In genomic region chr5:146479564-146479963, GRCm38 (mm10) we compare ENCODE assay signal across 13 mouse cellular contexts. TPM values are rescaled to one million over a fixed set of nuclear protein-coding genes. Genes with fewer than 3 reads are reported as not detected.
DNase-seq lines count a peak whose midpoint lies in the region; TF ChIP-seq lines count a peak whose summit lies in the region.
"Not testable (repeated sequence)": the region's sequence is repeated elsewhere in the genome, so short reads cannot be mapped to it uniquely, and the experiment has no call there.
"Had no signal": no experiment of that assay in that cellular context is flagged by ENCODE, and none has a peak within 500 bp of the region (broad histone marks: within the 10 kb centered on the region; RNA-seq: fewer than 3 reads in every experiment).

No protein-coding gene starts in this region.

- intact Hi-C loops in heart, adult 2 months (cut with DNase I) = loop anchor here (5.0 kb wide), 1 partner anchor 147 kb away; no protein-coding TSS in a partner anchor
- intact Hi-C loops in left cerebral cortex, adult 2 months (cut with DNase I) = loop anchor here (10.0 kb wide), 1 partner anchor 285 kb away; no protein-coding TSS in a partner anchor

- WGBS in heart, adult 2 months = 2% methylated on average over 4 of the region's 4 CpGs

- H3K79me2 ChIP-seq in heart, adult 2 months (replicated peaks; ENCODE audit: control insufficient read depth, insufficient read depth, low read length) = not testable (repeated sequence)

- not testable (repeated sequence) for H3K4me1 ChIP-seq in heart, adult 2 months (ENCODE audit: control insufficient read depth, insufficient read depth, low read length)

- not testable (repeated sequence) for H3K9ac ChIP-seq in heart, adult 2 months (ENCODE audit: low read depth, low read length)

- H3K27ac ChIP-seq in heart, adult 2 months; left cerebral cortex, adult 2 months: not testable (repeated sequence)

- peak; percentile 26 for DNase-seq in 3T3-L1 (ENCODE audit: low read depth, low spot score)
- DNase-seq in adrenal gland, postnatal 10 days = peak; percentile 47
- peak; percentile 53 for DNase-seq in cerebellum, adult 9-11 months
- not testable (repeated sequence) for DNase-seq in heart, adult 2 months
- peak; percentile 49 for DNase-seq in kidney, postnatal 14 days
- DNase-seq in left cerebral cortex, adult 2 months (ENCODE audit: extremely low spot score in 1 of 2, low spot score in 2 of 2) = peak; percentile 36 to 52
- DNase-seq in lung, postnatal 36 days = peak; percentile 34
- peak; percentile 20 for DNase-seq in right cerebral cortex, postnatal 4 days

- not testable (repeated sequence) for H3K4me3 ChIP-seq in heart, adult 2 months; left cerebral cortex, adult 2 months

- H3K36me3 ChIP-seq in heart, adult 2 months (ENCODE audit: control insufficient read depth, insufficient read depth, low read length) = not testable (repeated sequence)

- TF ChIP-seq POLR2A in heart, adult 2 months (IDR thresholded peaks at IDR 0.05; ENCODE audit: insufficient read depth, low read depth, low read length) = not testable (repeated sequence)

- TF ChIP-seq CTCF in heart, adult 2 months (IDR thresholded peaks at IDR 0.05) = peak; percentile 65
- TF ChIP-seq CTCF in left cerebral cortex, adult 2 months (IDR thresholded peaks at IDR 0.05) = peak; percentile 64

- H3K27me3 ChIP-seq in heart, adult 2 months (ENCODE audit: control insufficient read depth, insufficient read depth, low read length) = not testable (repeated sequence)

- not testable (repeated sequence) for TF ChIP-seq EP300 in heart, adult 2 months (IDR thresholded peaks at IDR 0.05; ENCODE audit: insufficient read depth, low read depth, low read length)

RNA-seq across cellular contexts. Expression of gene Gm6408, which starts 2.2 kb away (rescaled TPM):
- total RNA-seq in adrenal gland, postnatal 10 days (2021) = not detected
- total RNA-seq in heart, adult 2 months (2021) = not detected
- polyA plus RNA-seq in heart, adult 2 months (2012; rRNA removed) = not detected in 2 replicates
- total RNA-seq in left cerebral cortex, adult 2 months (2021) = not detected
- total RNA-seq: common myeloid progenitor, adult 5-6 weeks; gastrocnemius, postnatal 10 days; heart, postnatal 25 days had no signal
- polyA plus RNA-seq: midbrain, embryonic 10.5 days; neural tube, embryonic 13.5 days had no signal

RNA-seq across cellular contexts. Expression of gene Gm6370, which starts 11.6 kb away (rescaled TPM):
- under 1 TPM in 1 of 2 experiments, not detected in 1; 0.33 TPM for total RNA-seq in adrenal gland, postnatal 10 days (2021)
- not detected for total RNA-seq in heart, adult 2 months (2021)
- polyA plus RNA-seq in heart, adult 2 months (2012; rRNA removed) = not detected in 2 replicates
- total RNA-seq in left cerebral cortex, adult 2 months (2021) = not detected
- total RNA-seq: common myeloid progenitor, adult 5-6 weeks; gastrocnemius, postnatal 10 days; heart, postnatal 25 days had no signal
- polyA plus RNA-seq: midbrain, embryonic 10.5 days; neural tube, embryonic 13.5 days had no signal

RNA-seq across cellular contexts. Expression of gene 4930449I24Rik, which starts 22.6 kb away (rescaled TPM):
- not detected for total RNA-seq in adrenal gland, postnatal 10 days (2021)
- total RNA-seq in heart, adult 2 months (2021) = not detected
- polyA plus RNA-seq in heart, adult 2 months (2012; rRNA removed) = not detected in 2 replicates
- total RNA-seq in left cerebral cortex, adult 2 months (2021) = not detected
- total RNA-seq: common myeloid progenitor, adult 5-6 weeks; gastrocnemius, postnatal 10 days; heart, postnatal 25 days had no signal
- polyA plus RNA-seq: midbrain, embryonic 10.5 days; neural tube, embryonic 13.5 days had no signal

RNA-seq across cellular contexts. Expression of gene Gm3402, which starts 34.4 kb away (rescaled TPM):
- total RNA-seq in adrenal gland, postnatal 10 days (2021) = not detected
- not detected for total RNA-seq in heart, adult 2 months (2021)
- not detected in 2 replicates for polyA plus RNA-seq in heart, adult 2 months (2012; rRNA removed)
- not detected for total RNA-seq in left cerebral cortex, adult 2 months (2021)
- total RNA-seq: common myeloid progenitor, adult 5-6 weeks; gastrocnemius, postnatal 10 days; heart, postnatal 25 days had no signal
- polyA plus RNA-seq: midbrain, embryonic 10.5 days; neural tube, embryonic 13.5 days had no signal

RNA-seq across cellular contexts. Expression of gene Gm3404, which starts 46.0 kb away (rescaled TPM):
- total RNA-seq in adrenal gland, postnatal 10 days (2021) = not detected
- total RNA-seq in heart, adult 2 months (2021) = not detected
- not detected in 2 replicates for polyA plus RNA-seq in heart, adult 2 months (2012; rRNA removed)
- not detected for total RNA-seq in left cerebral cortex, adult 2 months (2021)
- total RNA-seq: common myeloid progenitor, adult 5-6 weeks; gastrocnemius, postnatal 10 days; heart, postnatal 25 days had no signal
- polyA plus RNA-seq: midbrain, embryonic 10.5 days; neural tube, embryonic 13.5 days had no signal
